Mouse (Mus musculus) liver, adult 2 months (tissue): Measurements from ENCODE around the gene Vmn1r54. TPM values are rescaled to one million over a fixed set of nuclear protein-coding genes. Genes with fewer than 3 reads are reported as not detected.

Experiments used
- DNase-seq: peaks from one replicate; pipeline ENCODE4 v3.0.0-alpha.2; 2011; ENCODE audit warnings: low read depth, low spot score; ENCODE audit errors: extremely low read depth
- H3K27ac ChIP-seq: fragments of 200-500 bp; replicated peaks from 2 replicates; pipeline ENCODE4 v1.5.1; 2012; ENCODE audit warnings: low read depth, mild to moderate bottlenecking, control low read depth, inconsistent platforms, low read length; ENCODE audit not compliant: insufficient read depth
- H3K27me3 ChIP-seq: fragments of 200-500 bp; 2 replicates; pipeline ENCODE4 v1.6.1; 2012; ENCODE audit warnings: mild to moderate bottlenecking, moderate library complexity, low read length, inconsistent platforms; ENCODE audit not compliant: control insufficient read depth, insufficient read depth
- H3K36me3 ChIP-seq: fragments of 200-500 bp; 2 replicates; pipeline ENCODE4 v1.6.1; 2012; ENCODE audit warnings: low read length, inconsistent platforms; ENCODE audit not compliant: control insufficient read depth, insufficient read depth
- H3K4me1 ChIP-seq: fragments of 200-500 bp; 2 replicates; pipeline ENCODE4 v1.6.1; 2011; ENCODE audit warnings: low read length; ENCODE audit not compliant: control insufficient read depth, insufficient read depth
- H3K4me3 ChIP-seq: fragments of 200-500 bp; 2 replicates; pipeline ENCODE4 v1.5.1; 2011; ENCODE audit warnings: low read depth, mild to moderate bottlenecking, control low read depth, low read length, moderate library complexity; ENCODE audit not compliant: insufficient read depth
- H3K79me2 ChIP-seq: fragments of 200-500 bp; 2 replicates; pipeline ENCODE4 v1.6.1; 2012; ENCODE audit warnings: inconsistent platforms, mild to moderate bottlenecking, low read length, moderate library complexity; ENCODE audit not compliant: control insufficient read depth, insufficient read depth
- H3K9ac ChIP-seq: fragments of 200-500 bp; 2 replicates; pipeline ENCODE4 v1.6.1; 2012; ENCODE audit warnings: low read depth, mild to moderate bottlenecking, control low read depth, inconsistent platforms, low read length
- CTCF ChIP-seq: fragments of 200-500 bp; IDR thresholded peaks from 2 replicates; pipeline ENCODE4 v1.5.1; 2011; ENCODE audit warnings: low read depth, low read length, control low read depth
- POLR2A ChIP-seq: fragments of 200-500 bp; IDR thresholded peaks from 2 replicates; pipeline ENCODE4 v1.6.1; 2011; ENCODE audit warnings: low read length, control low read depth; ENCODE audit not compliant: insufficient read depth; ENCODE audit errors: extremely low read depth
- WGBS: fragments of 180-500 bp; shearing (Covaris S2); methylation state at CpG from one replicate; pipeline ENCODE4 v1.1.7; 2018; 5-methylcytosine and 5-hydroxymethylcytosine counted together
- polyA plus RNA-seq: library from polyadenylated mRNA; depleted of rRNA; stranded (reverse); fragments of >200 nt; gene quantifications from 2 replicates; pipeline ENCODE4 v1.2.3, GENCODE M21; 2012; rRNA removed
- total RNA-seq: library from RNA; depleted of rRNA; stranded (reverse); fragments of >200 nt; gene quantifications from 2 replicates; pipeline ENCODE4 v1.2.3, GENCODE M21; 2014; rRNA removed

Gene Vmn1r54
- total and polyA plus RNA-seq, 2 experiments = not detected

GRCm38 (mm10) chr6:90317510-90318258, 71.6 kb downstream of the Vmn1r54 start:
- Histone ChIP-seq H3K79me2 (peaks cover 17% of the 10 kb centered on the region; the same call in 1 of the 2 replicates), H3K27ac (no peak overlapping the region), H3K27me3 (no peaks in the 10 kb centered on the region), H3K4me1 (peaks cover 32% of the 10 kb centered on the region), H3K4me3 (no peak overlapping the region), H3K36me3 (peaks cover 3% of the 10 kb centered on the region), H3K9ac (no peak overlapping the region)
- 91% methylated on average over 2 of the region's 2 CpGs for WGBS
- TF ChIP-seq POLR2A = no peak
- TF ChIP-seq CTCF = no peak
- DNase-seq = no peak

DNA sequence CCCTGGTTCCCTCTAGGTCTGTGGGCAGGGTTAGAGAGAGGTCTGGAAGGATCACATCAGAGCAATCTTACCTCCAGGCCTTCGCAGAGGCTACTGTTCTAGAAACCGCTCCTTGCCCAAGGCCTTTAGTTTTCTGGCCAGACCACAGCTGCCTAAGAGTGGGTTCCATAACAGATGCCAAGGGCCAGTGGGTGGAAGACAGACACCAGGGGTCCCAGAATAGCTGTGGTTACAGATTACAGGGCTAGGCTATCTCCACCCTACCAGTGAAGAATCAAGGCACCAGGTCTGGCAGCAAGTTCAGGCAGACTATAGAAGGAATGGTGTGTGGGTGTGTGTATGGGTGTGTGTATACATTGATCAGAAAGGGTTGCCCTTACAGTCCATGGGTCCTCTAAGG, 72.9 kb downstream of the Vmn1r54 start:
- no peak overlapping the region for H3K4me3 ChIP-seq
- WGBS = 88% methylated on average over 2 of the region's 2 CpGs
- H3K27me3 ChIP-seq = no peaks in the 10 kb centered on the region
- no peak for DNase-seq
- peaks cover 26% of the 10 kb centered on the region for H3K79me2 ChIP-seq
- peaks cover 40% of the 10 kb centered on the region for H3K4me1 ChIP-seq
- H3K36me3 ChIP-seq = peaks cover 3% of the 10 kb centered on the region
- TF ChIP-seq POLR2A (no peak), CTCF (no peak)
- no peak overlapping the region for H3K9ac ChIP-seq
- H3K27ac ChIP-seq = peak overlapping the region; percentile 95; the same call in 1 of the 2 replicates

DNA sequence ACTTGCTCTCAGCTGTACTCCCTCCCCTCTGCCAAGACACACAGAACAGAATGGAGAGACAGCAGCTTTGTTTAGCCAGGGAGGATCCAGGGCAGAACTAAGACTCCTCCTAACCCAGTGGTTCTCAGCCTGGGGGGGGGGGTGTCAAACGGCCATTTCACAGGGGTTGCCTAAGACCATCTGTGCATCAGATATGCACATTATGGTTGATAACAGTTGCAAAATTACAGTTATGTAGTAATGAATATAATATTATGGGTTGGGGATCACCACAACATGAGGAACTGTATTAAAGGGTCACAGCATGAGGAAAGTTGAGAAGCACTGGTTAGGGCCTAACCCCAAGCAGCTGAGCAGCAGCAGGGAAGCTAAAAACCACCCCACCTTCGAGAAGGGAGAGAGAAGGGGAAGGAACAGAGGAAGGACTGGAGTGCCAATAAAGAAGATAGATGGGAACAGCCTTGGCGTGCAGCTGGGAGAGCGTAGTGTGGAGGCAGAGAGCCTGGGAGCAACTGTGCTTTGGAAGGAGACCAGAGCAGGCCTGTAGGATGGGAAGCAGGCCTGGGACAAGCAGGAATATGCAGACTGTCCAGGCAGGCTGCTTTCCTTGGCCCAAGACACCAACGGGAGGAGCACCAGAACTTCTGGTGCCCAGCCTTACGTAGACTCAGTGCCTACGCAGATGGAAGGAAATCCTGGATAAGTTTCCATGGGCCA, 73.5 kb downstream of the Vmn1r54 start:
- H3K79me2 ChIP-seq = peaks cover 30% of the 10 kb centered on the region
- peak overlapping the region; percentile 67 for H3K9ac ChIP-seq
- WGBS = 39% methylated on average over 7 of the region's 7 CpGs
- no peaks in the 10 kb centered on the region for H3K27me3 ChIP-seq
- TF ChIP-seq CTCF = no peak
- TF ChIP-seq POLR2A = no peak
- DNase-seq = peak; percentile 51
- H3K4me3 ChIP-seq = no peak overlapping the region
- H3K4me1 ChIP-seq = peaks cover 41% of the 10 kb centered on the region
- peaks cover 3% of the 10 kb centered on the region for H3K36me3 ChIP-seq
- H3K27ac ChIP-seq = peak overlapping the region; percentile 95

- H3K79me2 ChIP-seq = peaks cover 30% of the 10 kb centered on the region
- peak; percentile 93 for DNase-seq
- H3K27me3 ChIP-seq = no peaks in the 10 kb centered on the region
- TF ChIP-seq POLR2A (no peak), CTCF (no peak)
- 30% methylated on average over 5 of the region's 5 CpGs for WGBS
- peak overlapping the region; percentile 97 for H3K27ac ChIP-seq
- H3K36me3 ChIP-seq = peaks cover 3% of the 10 kb centered on the region
- H3K4me1 ChIP-seq = peaks cover 42% of the 10 kb centered on the region
- H3K4me3 ChIP-seq = no peak overlapping the region
- H3K9ac ChIP-seq = peak overlapping the region; percentile 67
These were observed 74.3 kb downstream of the Vmn1r54 start for GRCm38 (mm10) chr6:90320429-90320828.

Other genes with a start within 250 kb of the Vmn1r54 start
- not detected in 2 replicates for gene Vmn1r47, start 230.2 kb upstream of the Vmn1r54 start, total RNA-seq
- gene Vmn1r47, start 230.2 kb upstream of the Vmn1r54 start, polyA plus RNA-seq = not detected in 2 replicates
- gene Vmn1r48, start 209.5 kb upstream of the Vmn1r54 start, total RNA-seq = not detected in 2 replicates
- not detected in 2 replicates for gene Vmn1r48, start 209.5 kb upstream of the Vmn1r54 start, polyA plus RNA-seq
- not detected in 2 replicates for gene Vmn1r49, start 167.8 kb upstream of the Vmn1r54 start, total RNA-seq
- gene Vmn1r49, start 167.8 kb upstream of the Vmn1r54 start, polyA plus RNA-seq = not detected in 2 replicates
- not detected in 2 replicates for gene Vmn1r50, start 144.9 kb upstream of the Vmn1r54 start, total RNA-seq
- not detected in 2 replicates for gene Vmn1r50, start 144.9 kb upstream of the Vmn1r54 start, polyA plus RNA-seq
- gene Vmn1r51, start 123.7 kb upstream of the Vmn1r54 start, total RNA-seq = not detected in 2 replicates
- not detected in 2 replicates for gene Vmn1r51, start 123.7 kb upstream of the Vmn1r54 start, polyA plus RNA-seq
- not detected in 2 replicates for gene Vmn1r52, start 71.5 kb upstream of the Vmn1r54 start, total RNA-seq
- gene Vmn1r52, start 71.5 kb upstream of the Vmn1r54 start, polyA plus RNA-seq = not detected in 2 replicates
- not detected in 2 replicates for gene V1ra8, start 43.5 kb upstream of the Vmn1r54 start, total RNA-seq
- not detected in 2 replicates for gene V1ra8, start 43.5 kb upstream of the Vmn1r54 start, polyA plus RNA-seq
- 0.18 and 1.0 TPM in 2 replicates for gene Vmn1r53, start 21.9 kb upstream of the Vmn1r54 start, total RNA-seq
- gene Vmn1r53, start 21.9 kb upstream of the Vmn1r54 start, polyA plus RNA-seq = 0.81 TPM in 1 of 2 replicates, not detected in the other
- not detected in 2 replicates for gene BC048671, start 54.9 kb downstream of the Vmn1r54 start, total RNA-seq
- not detected in 2 replicates for gene BC048671, start 54.9 kb downstream of the Vmn1r54 start, polyA plus RNA-seq
- gene Chst13, start 78.9 kb downstream of the Vmn1r54 start, total RNA-seq = 9.3 and 11.9 TPM in 2 replicates
- 26.8 and 42.7 TPM in 2 replicates for gene Chst13, start 78.9 kb downstream of the Vmn1r54 start, polyA plus RNA-seq
- 239 and 296 TPM in 2 replicates for gene Uroc1, start 87.0 kb downstream of the Vmn1r54 start, total RNA-seq
- 399 and 420 TPM in 2 replicates for gene Uroc1, start 87.0 kb downstream of the Vmn1r54 start, polyA plus RNA-seq
- gene Zxdc, start 123.2 kb downstream of the Vmn1r54 start, total RNA-seq = 9.8 and 13.3 TPM in 2 replicates
- gene Zxdc, start 123.2 kb downstream of the Vmn1r54 start, polyA plus RNA-seq = 9.1 and 10.1 TPM in 2 replicates
- 0.20 and 0.28 TPM in 2 replicates for gene Cfap100, start 182.5 kb downstream of the Vmn1r54 start, total RNA-seq
- gene Cfap100, start 182.5 kb downstream of the Vmn1r54 start, polyA plus RNA-seq = 0.17 and 0.33 TPM in 2 replicates
- 148 and 168 TPM in 2 replicates for gene Klf15, start 216.3 kb downstream of the Vmn1r54 start, total RNA-seq
- gene Klf15, start 216.3 kb downstream of the Vmn1r54 start, polyA plus RNA-seq = 147 and 252 TPM in 2 replicates
- 1,071 and 1,237 TPM in 2 replicates for gene Aldh1l1, start 240.1 kb downstream of the Vmn1r54 start, total RNA-seq
- gene Aldh1l1, start 240.1 kb downstream of the Vmn1r54 start, polyA plus RNA-seq = 834 and 897 TPM in 2 replicates